Mouse (Mus musculus) kidney, embryonic 15.5 days (tissue): ENCODE measurements at regions not wholly inside any gene's neighbourhood (a gene's known extent, or its start where the extent isn't known, plus 50 kb on each side); places are given as distances from the start of the nearest gene placed in this dataset.

Experiments used
- ATAC-seq: fragments of 200-750 bp; cut with Nextera tagmentation; replicated peaks from 2 replicates; pipeline ENCODE4 v1.8.0; 2017; ENCODE audit warnings: moderate TSS enrichment; ENCODE audit not compliant: low FRiP score
- H3K27ac ChIP-seq: fragments of 300-500 bp; sonication (generic); 2 replicates; pipeline ENCODE4 v1.5.1; 2015; ENCODE audit warnings: mild to moderate bottlenecking, inconsistent platforms
- H3K27me3 ChIP-seq: fragments of 300-500 bp; sonication (generic); 2 replicates; pipeline ENCODE4 v1.6.1; 2015; ENCODE audit warnings: inconsistent platforms
- H3K36me3 ChIP-seq: fragments of 300-500 bp; sonication (generic); 2 replicates; pipeline ENCODE4 v1.6.1; 2015; ENCODE audit warnings: inconsistent platforms
- H3K4me1 ChIP-seq: fragments of 300-500 bp; sonication (generic); 2 replicates; pipeline ENCODE4 v1.6.1; 2015; ENCODE audit warnings: inconsistent platforms
- H3K4me2 ChIP-seq: fragments of 300-500 bp; sonication (generic); 2 replicates; pipeline ENCODE4 v1.6.1; 2015; ENCODE audit warnings: moderate library complexity, mild to moderate bottlenecking, inconsistent platforms
- H3K4me3 ChIP-seq: fragments of 300-500 bp; sonication (generic); replicated peaks from 2 replicates; pipeline ENCODE4 v1.5.1; 2015; ENCODE audit warnings: mild to moderate bottlenecking, inconsistent platforms
- H3K9ac ChIP-seq: fragments of 300-500 bp; sonication (generic); 2 replicates; pipeline ENCODE4 v1.6.1; 2015; ENCODE audit warnings: mild to moderate bottlenecking, inconsistent platforms
- H3K9me3 ChIP-seq: fragments of 300-500 bp; sonication (generic); replicated peaks from 2 replicates; pipeline ENCODE4 v1.6.1; 2016; ENCODE audit warnings: inconsistent platforms
- WGBS: fragments of 180-500 bp; shearing (Covaris S2); methylation state at CpG from one replicate; pipeline ENCODE4 v1.1.7; 2015; ENCODE audit warnings: mixed read lengths; 5-methylcytosine and 5-hydroxymethylcytosine counted together

DNA sequence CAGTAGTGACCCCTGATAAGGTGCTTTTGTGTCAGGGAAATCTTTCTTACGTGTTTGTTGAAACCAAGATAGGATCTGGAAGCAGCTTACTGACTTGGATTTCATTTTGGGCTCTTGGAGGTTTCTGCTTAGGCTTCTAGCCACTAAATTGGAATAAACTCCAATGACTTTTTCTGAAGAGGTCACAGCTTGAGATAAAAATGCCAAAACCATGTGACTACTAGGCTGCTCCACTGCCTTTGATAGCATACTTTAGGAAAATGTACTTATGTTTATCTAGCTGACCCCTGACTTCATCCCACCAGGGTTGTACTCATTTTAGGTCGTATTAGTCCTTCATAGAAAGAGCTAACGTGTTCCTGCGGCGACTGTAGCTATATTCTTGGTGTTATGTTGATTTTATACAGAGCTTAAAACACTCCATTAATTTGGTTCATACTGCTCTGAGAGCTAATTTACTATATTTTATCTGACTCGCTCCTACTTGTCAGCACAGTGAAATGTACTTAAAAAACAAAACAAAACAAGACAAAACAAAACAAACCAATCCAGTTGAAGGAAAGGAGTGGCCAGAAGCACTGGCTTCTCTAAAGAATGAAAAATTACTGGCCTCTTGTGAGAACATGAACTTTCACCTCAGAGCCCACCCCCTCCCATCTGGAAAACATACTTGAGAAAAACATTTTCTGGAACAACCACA lies 168.5 kb upstream of the Pbx1 start:
- no peaks in the 10 kb centered on the region for H3K36me3 ChIP-seq
- H3K27ac ChIP-seq = peak overlapping the region; percentile 48; the same call in 1 of the 2 replicates
- H3K4me2 ChIP-seq = no peak overlapping the region
- H3K9ac ChIP-seq = no peak overlapping the region
- no peak for ATAC-seq
- H3K4me1 ChIP-seq = peaks cover 31% of the 10 kb centered on the region
- H3K9me3 ChIP-seq = no peaks in the 10 kb centered on the region
- no peak overlapping the region for H3K4me3 ChIP-seq
- 62% methylated on average over 6 of the region's 6 CpGs for WGBS
- no peaks in the 10 kb centered on the region for H3K27me3 ChIP-seq

DNA sequence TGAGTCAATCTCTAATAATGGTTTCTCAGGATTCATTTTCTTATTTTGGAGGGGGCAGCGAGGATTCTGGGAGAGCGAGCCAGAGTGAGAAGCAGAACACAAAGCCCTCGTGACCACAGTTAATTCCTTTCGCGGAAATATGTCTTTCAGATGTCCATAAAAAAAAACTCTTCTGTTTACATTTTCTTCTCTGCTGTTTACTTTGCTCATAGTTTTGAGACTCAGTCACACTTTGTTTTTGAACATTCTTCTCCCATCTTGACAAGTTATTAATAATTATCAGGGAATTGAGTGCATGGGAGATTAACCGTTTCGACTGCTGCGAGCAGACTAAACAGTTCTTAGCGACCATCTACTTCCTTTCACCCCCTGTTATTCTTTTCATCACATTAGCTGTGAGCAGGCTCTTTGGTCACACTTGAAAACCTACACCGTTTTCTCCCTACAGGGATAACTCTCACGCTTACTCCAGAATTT lies 166.2 kb upstream of the Pbx1 start:
- H3K27ac ChIP-seq = peak overlapping the region; percentile 48; the same call in 1 of the 2 replicates
- no peak overlapping the region for H3K9ac ChIP-seq
- no peaks in the 10 kb centered on the region for H3K9me3 ChIP-seq
- H3K4me2 ChIP-seq = peak overlapping the region; percentile 54
- peak; percentile 85 for ATAC-seq
- H3K27me3 ChIP-seq = no peaks in the 10 kb centered on the region
- no peaks in the 10 kb centered on the region for H3K36me3 ChIP-seq
- WGBS = 10% methylated on average over 11 of the region's 11 CpGs
- H3K4me3 ChIP-seq = peak overlapping the region; percentile 11
- peaks cover 31% of the 10 kb centered on the region for H3K4me1 ChIP-seq

DNA sequence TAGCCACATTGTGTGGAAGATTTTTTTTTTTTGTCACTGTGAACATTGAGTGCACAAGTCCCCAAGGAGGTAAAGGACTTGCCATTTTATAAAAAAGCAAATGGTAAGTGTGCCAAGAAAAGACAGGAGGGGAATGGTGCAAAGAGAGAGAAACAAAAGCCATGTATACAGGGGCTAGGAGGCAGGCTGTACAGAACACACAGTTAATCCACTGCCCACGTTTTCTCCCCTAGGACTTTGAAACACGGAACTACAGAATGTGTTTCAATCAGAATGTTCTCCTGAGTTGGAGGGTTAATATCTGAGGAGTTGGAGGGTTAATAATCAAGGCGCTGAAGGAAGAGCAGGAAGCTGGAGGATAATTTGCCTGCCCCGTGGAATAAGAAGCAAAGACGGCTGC lies 165.4 kb upstream of the Pbx1 start:
- peaks cover 31% of the 10 kb centered on the region for H3K4me1 ChIP-seq
- H3K27ac ChIP-seq = peak overlapping the region; percentile 48; the same call in 1 of the 2 replicates
- WGBS = 19% methylated on average over 5 of the region's 5 CpGs
- peak overlapping the region; percentile 54 for H3K4me2 ChIP-seq
- peak overlapping the region; percentile 11; the same call in 1 of the 2 replicates for H3K4me3 ChIP-seq
- ATAC-seq = no peak
- H3K27me3 ChIP-seq = no peaks in the 10 kb centered on the region
- H3K9ac ChIP-seq = no peak overlapping the region
- no peaks in the 10 kb centered on the region for H3K9me3 ChIP-seq
- H3K36me3 ChIP-seq = no peaks in the 10 kb centered on the region

DNA sequence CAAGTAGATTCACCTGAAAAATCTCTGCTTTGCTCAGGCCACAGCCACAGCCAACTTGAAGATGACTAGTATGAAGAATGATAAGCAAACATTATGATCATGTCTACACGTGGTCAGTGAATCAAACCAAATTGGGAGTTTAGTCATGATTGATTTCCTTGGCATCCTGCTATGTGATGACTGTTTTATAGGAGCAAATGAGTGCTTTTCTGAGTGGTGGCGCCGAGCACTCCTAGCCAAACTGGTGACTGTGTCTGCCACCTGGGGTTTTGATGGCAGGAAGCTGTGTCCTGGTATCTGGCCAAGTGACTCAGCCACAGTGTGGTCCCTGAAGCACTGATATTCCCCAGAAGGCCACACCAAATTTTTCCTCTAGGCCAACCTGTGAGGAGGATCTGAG lies 152.1 kb upstream of the Pbx1 start:
- Histone ChIP-seq H3K9me3 (no peaks in the 10 kb centered on the region), H3K27ac (no peak overlapping the region), H3K4me3 (no peak overlapping the region), H3K4me1 (no peaks in the 10 kb centered on the region), H3K4me2 (no peak overlapping the region), H3K36me3 (no peaks in the 10 kb centered on the region), H3K9ac (no peak overlapping the region), H3K27me3 (no peaks in the 10 kb centered on the region)
- no peak for ATAC-seq
- WGBS = 59% methylated on average over 3 of the region's 3 CpGs

DNA sequence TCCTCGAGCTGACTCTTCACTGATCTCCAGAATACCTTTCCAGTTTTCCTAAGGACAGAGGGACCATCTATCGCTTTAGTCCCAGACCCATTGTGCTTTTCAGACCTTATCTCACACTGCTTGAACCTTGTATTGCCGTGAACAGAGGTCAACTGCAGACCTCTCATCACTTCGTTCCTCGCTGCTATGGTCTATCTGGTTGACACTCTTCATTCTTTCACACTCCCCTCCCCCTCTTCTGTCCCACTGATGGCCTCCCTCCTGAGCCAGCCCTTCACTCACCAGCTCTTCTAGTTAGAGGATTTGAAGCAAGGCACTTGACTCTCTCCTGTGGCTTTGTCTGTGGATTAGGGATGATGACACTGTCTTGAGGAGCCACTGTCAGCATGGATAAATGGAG lies 150.4 kb upstream of the Pbx1 start:
- Histone ChIP-seq H3K9me3 (no peaks in the 10 kb centered on the region), H3K27me3 (no peaks in the 10 kb centered on the region), H3K9ac (no peak overlapping the region), H3K4me1 (no peaks in the 10 kb centered on the region), H3K36me3 (no peaks in the 10 kb centered on the region), H3K4me2 (no peak overlapping the region), H3K27ac (no peak overlapping the region), H3K4me3 (no peak overlapping the region)
- no peak for ATAC-seq
- WGBS = 76% methylated on average over 5 of the region's 5 CpGs

DNA sequence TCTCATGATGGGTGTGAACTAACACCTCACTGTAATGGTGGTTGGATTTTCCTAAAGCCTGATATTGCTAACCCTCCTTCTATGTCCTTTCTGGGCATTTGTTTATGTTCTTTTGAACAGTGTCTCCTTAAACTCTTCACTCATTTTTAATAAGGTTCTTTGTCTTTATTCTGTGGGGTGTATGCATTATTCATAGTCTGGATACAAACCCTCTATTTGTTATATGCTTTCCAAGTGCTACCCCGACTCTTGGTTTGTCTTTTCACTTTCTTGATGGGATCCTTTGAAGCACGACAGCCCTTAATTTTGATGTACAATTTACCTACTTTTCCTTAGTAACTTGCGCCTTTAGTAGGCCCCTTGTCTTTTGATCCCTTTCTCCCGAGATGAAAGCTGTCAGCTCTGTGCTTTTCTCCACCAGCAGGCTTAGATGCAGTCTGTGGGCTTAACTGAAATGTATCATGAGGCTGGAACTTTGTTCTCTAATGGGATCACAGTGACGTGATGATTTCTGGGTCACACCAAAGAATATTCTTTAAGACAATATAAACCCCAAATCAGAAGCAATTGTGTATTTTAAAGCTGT lies 138.0 kb upstream of the Pbx1 start:
- WGBS = 65% methylated on average over 5 of the region's 5 CpGs
- Histone ChIP-seq H3K9me3 (no peaks in the 10 kb centered on the region), H3K27me3 (no peaks in the 10 kb centered on the region), H3K4me2 (no peak overlapping the region), H3K27ac (no peak overlapping the region), H3K36me3 (no peaks in the 10 kb centered on the region), H3K4me1 (no peaks in the 10 kb centered on the region), H3K9ac (no peak overlapping the region), H3K4me3 (no peak overlapping the region)
- ATAC-seq = no peak

DNA sequence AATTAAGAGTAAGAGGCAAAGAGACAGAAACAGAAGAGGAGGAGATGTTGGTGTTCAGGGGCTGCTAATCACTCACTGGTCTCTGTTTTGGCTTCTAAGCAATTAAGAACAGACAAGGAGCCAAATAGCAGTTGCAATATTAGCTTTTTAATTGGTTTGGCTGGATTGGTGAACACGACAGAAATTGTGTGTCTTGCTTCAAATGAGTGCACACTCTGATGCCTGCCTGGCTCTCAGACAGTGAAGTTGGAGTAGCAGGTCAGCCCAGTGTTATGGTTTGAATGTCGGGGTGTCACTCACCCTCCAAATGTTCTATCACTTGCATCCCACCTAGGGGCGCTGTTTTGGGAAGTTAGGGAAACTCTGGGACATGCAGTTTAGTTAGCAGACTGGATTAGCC lies 120.3 kb upstream of the Pbx1 start:
- no peaks in the 10 kb centered on the region for H3K27me3 ChIP-seq
- 71% methylated on average over 3 of the region's 3 CpGs for WGBS
- no peak for ATAC-seq
- H3K9ac ChIP-seq = no peak overlapping the region
- H3K36me3 ChIP-seq = no peaks in the 10 kb centered on the region
- H3K4me3 ChIP-seq = no peak overlapping the region
- H3K4me1 ChIP-seq = no peaks in the 10 kb centered on the region
- H3K9me3 ChIP-seq = no peaks in the 10 kb centered on the region
- no peak overlapping the region for H3K27ac ChIP-seq
- no peak overlapping the region for H3K4me2 ChIP-seq

DNA sequence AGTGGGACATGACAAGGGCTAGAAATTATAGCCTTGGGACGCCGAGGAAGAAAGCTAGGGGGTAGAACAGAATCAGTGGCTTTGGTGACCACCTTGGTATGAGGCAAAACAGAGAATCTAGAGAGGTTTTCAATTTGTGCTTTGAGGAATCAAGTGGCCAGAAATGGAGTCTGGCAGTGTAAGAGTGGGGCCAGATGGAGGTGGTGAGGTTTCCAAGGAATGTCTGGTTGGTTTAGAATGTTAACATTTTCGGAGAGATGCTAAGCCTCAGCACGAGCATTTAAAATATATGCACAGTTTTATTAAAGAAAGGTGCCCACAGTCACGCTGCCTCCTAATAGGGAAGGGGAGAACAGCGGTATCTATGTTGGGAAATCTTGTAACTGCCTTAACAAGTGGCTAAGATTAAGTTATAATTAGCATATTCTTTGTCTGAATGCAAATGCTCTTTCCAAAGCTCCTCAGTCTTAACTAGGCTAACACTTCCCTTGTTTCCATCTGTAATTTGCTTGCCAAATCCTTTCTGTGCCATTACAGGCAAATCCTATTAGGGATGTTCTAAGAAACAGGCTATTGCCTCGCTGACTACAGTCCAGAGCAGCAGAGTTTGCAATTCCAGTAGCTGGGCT lies 117.9 kb upstream of the Pbx1 start:
- ATAC-seq = no peak
- Histone ChIP-seq H3K9me3 (no peaks in the 10 kb centered on the region), H3K36me3 (no peaks in the 10 kb centered on the region), H3K4me3 (no peak overlapping the region), H3K27me3 (no peaks in the 10 kb centered on the region), H3K4me2 (no peak overlapping the region), H3K9ac (no peak overlapping the region), H3K27ac (no peak overlapping the region), H3K4me1 (no peaks in the 10 kb centered on the region)
- 67% methylated on average over 7 of the region's 7 CpGs for WGBS

DNA sequence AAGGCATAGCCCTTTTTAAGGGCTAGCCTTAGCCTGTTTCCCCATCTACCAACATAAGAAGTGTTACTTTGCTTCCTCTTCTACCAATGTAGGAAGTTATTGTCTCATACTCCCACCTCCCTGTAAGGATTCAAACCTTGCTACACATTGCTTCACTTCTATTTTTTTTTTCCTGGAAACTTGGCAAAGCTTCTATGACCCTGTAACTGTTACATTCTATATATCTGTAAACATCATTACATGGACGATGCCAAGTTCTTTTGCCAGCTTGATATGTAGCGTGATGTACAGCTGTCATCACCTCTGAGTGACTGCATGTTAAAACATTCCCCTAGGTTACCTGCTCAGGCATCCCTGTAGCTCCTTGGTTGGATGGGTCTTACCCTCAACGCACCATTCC lies 114.1 kb upstream of the Pbx1 start:
- no peak for ATAC-seq
- no peaks in the 10 kb centered on the region for H3K27me3 ChIP-seq
- H3K9me3 ChIP-seq = no peaks in the 10 kb centered on the region
- H3K4me2 ChIP-seq = no peak overlapping the region
- no peak overlapping the region for H3K27ac ChIP-seq
- H3K4me1 ChIP-seq = no peaks in the 10 kb centered on the region; the same call in 1 of the 2 replicates
- no peak overlapping the region for H3K4me3 ChIP-seq
- no peaks in the 10 kb centered on the region for H3K36me3 ChIP-seq
- no peak overlapping the region for H3K9ac ChIP-seq
- WGBS = 93% methylated on average over 3 of the region's 3 CpGs

DNA sequence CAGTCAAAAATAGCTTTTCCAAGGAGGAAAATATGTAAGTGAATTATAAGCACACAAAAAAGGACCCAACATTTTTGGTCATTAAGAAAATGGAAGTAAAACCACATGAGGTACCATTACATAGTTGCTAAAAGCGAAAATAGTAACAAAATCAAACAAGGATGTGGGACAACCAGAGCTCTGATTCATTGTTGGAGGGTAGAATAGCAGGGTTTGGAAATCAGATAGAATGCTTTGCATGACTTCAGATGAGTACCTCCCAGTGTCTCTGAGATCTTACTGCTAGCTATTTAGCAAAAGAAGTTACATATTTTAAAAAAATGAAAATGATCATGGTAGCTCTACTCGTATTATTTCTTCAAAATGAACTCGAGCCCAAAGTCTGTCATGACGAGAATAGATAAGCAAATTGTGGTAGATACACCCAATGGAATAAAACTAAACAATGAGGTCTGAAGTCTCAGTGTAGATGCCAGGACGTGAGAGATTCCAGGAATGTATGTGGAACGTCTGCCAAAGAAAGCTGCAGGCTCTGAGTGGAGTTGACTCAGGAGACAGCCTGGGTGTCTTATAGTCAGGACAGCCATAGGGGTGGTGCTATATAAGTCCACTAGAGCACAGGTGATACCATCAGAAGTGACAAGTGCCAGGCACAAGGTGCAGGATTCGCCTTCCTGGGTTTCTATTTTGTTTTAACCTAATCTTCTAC lies 113.2 kb upstream of the Pbx1 start:
- no peaks in the 10 kb centered on the region for H3K27me3 ChIP-seq
- no peak for ATAC-seq
- H3K4me2 ChIP-seq = no peak overlapping the region
- WGBS = 78% methylated on average over 7 of the region's 7 CpGs
- no peak overlapping the region for H3K27ac ChIP-seq
- H3K4me1 ChIP-seq = peaks cover 4% of the 10 kb centered on the region
- H3K9ac ChIP-seq = no peak overlapping the region
- no peaks in the 10 kb centered on the region for H3K36me3 ChIP-seq
- H3K4me3 ChIP-seq = no peak overlapping the region
- H3K9me3 ChIP-seq = no peaks in the 10 kb centered on the region

DNA sequence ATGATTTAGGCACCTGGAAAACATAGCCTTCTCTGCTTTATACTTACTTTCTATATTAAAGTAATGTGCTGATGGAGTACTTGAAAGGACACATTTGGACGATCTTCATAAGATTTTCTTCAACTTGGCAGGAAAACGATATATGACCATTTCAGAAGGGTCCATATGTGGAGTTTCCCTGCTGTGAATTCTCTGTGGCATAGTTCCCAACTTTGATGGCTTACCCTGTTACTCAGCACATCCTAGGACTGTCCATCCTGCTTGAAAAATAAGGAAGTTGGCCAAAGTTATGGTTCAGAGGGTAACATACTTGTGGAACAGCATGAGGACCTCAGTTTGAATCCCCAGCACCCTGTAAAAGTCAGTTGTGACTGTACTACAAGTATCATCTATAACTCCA lies 109.2 kb upstream of the Pbx1 start:
- 59% methylated on average over 2 of the region's 2 CpGs for WGBS
- no peaks in the 10 kb centered on the region for H3K27me3 ChIP-seq
- no peaks in the 10 kb centered on the region for H3K36me3 ChIP-seq
- no peak for ATAC-seq
- H3K4me3 ChIP-seq = no peak overlapping the region
- H3K4me2 ChIP-seq = no peak overlapping the region
- H3K4me1 ChIP-seq = peaks cover 4% of the 10 kb centered on the region
- no peak overlapping the region for H3K9ac ChIP-seq
- H3K27ac ChIP-seq = no peak overlapping the region
- H3K9me3 ChIP-seq = no peaks in the 10 kb centered on the region

DNA sequence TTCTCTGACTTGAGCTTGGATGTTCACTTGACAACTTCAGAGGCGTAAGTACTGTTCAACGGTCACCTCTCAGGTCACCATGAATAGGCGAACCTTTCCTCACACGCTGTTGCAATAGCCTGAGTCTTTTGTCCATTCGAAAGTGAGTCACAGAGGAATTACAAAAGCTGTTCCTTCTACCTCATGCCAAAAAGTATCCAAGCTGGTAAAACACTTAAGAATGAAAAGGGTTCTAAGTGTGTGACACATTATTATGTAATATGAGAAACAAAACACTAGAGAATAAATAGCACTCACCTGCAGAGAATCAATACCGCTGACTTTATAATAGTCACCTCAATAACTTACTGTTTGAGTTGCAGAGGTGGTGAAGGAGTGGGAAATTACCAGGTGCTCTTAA lies 86.0 kb upstream of the Pbx1 start:
- 90% methylated on average over 6 of the region's 6 CpGs for WGBS
- Histone ChIP-seq H3K27me3 (no peaks in the 10 kb centered on the region), H3K9ac (no peak overlapping the region), H3K27ac (no peak overlapping the region), H3K4me3 (no peak overlapping the region), H3K4me2 (no peak overlapping the region), H3K4me1 (no peaks in the 10 kb centered on the region), H3K36me3 (no peaks in the 10 kb centered on the region), H3K9me3 (no peaks in the 10 kb centered on the region)
- no peak for ATAC-seq
